Mouse (Mus musculus): ENCODE results near the gene Actrt2.

GRCm38 (mm10) chr4:154707521-154707920 is 39.9 kb upstream of the Actrt2 start:
- TF ChIP-seq POLR2A (IDR thresholded peaks at IDR 0.05; ENCODE audit: insufficient read depth, low read depth, low read length) (no peak), CTCF (IDR thresholded peaks at IDR 0.05; ENCODE audit: insufficient read depth, low read depth, low read length) (no peak)

All from olfactory bulb, adult 2 months (tissue).